Mouse (Mus musculus) spleen, postnatal 14 days (tissue): ENCODE data around the gene A430078G23Rik.

ENCODE experiments used
- DNase-seq, 2 experiments: peaks; one replicate each; pipeline ENCODE4 v3.0.0; 2021 to 2022; ENCODE audit warnings: low spot score in 2 of 2

The A430078G23Rik gene

DNA sequence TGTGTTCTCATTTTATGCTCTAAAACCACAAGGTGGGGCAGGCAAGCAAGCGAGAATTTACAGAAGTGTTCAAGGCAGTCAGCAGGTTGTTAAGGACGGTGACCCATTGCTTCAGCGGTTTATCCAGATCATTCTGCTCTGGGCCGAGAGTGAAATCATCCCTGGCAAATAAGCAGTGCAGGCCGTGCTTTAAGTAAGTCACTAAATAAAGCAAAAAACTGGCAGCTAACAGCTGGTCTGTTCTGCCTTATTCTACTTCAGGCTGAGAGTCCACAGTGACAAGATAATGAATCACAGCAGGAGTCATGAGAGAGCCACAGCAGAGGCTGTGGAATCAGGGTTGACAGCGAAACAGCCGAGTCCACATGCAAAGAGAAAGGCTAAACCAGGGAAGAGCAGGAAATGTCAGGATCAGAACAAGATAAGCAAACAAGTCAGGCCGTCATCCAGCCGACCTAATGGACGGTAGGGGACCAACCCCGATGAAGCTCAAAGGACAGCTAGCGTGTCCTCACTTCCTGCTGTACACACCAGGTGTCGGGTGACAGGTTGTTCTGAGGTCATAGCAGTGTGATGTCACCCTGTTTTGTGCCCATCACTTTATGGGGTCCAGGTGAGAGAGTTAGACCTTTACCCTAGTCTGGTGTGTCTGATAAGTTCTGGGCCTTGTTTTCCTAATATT lies 4.9 kb upstream of the A430078G23Rik start:
- DNase-seq: no peak

DNA sequence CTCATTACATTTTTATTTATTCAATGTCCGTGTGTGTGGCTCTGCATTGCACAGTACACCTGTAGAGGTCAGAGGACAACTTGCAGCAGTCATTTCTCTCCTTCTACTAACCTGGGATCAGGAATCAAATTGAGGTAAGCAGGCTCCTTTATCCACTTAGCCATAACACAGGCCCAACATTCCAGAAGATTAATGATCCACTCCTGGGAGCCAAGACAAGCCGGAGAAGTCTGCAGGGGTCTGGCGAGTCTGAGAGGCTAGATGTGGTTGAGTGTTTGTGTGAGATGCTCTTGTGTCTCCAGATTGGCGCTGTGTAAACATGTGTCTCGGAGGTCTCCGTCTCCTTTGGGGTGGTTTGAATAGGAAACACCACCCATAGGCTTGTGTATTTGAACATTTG lies 2.5 kb upstream of the A430078G23Rik start:
- DNase-seq: no peak

- DNase-seq: no peak
Observed at GRCm38 (mm10) chr8:3352715-3353114, 500 bp upstream of the A430078G23Rik start.

DNA sequence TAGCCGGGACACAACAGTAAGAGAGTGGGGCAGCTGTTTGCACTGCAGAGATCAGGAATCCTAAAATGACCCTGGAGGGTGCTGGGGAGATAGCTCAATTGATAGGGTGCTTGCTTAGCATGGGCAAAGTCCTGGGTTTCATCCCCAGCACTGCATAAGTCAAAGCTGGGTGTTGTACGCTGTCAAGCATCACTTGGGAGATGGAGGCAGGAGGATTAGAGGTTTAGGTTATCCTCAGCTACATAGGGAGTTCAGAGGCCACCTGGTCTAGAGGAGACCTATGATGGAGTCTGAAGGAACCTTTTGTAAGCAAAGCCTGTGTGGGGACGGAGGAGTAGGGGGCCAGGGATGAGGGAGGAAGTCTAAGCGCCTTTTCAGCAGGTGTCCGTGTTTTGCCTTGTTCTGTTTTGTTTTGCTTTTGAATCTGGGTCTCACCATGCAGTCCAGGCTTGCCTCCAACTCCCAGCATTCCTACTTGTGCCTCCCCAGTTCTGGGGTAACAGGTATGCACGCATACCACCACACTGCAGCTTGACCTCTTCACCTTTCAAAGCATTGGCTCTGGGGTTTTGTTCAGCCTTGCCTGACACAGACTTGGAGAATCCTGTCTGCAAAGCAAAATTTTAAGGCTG lies 712 bp downstream of the A430078G23Rik start:
- DNase-seq: no peak

DNA sequence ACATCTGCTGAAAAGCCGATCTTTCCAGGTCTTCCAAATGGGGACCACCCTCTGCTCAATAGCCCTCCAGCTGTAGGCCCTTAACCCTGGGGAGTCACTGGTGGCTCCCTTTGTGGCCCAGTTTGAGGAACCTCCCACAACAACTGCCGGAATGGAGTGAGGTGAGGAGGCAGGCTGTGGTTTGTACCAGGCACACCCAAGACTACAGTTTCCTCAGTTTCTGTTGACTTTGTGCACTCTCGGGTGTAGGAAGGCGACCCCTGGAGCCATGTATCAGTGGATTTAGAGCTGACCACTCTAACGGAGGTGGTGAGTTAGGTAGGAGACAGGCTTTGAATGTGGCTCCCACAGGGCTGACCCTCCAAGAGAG lies 1.2 kb downstream of the A430078G23Rik start:
- peak; percentile 43 to 45 for DNase-seq

GRCm38 (mm10) chr8:3355586-3355985 lies 2.4 kb downstream of the A430078G23Rik start:
- peak; percentile 22 to 41 for DNase-seq

DNA sequence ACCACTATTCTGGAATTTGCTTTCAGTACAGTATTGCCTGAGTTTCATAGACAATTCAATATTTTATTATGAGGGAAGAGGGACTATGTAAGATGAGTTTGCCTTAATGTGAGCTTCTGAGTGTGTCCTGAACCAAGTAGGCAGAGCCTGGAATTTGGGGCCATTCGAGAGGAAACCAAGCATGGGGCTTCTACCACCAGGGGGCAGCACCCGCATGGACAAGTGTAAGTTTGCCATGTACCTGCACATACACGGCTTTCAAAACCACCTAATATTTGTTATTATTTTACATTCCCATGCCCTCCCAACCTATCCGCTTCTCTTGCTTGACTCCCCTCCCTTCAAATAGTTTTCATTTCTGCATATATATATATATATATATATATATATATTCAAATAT lies 4.8 kb downstream of the A430078G23Rik start:
- DNase-seq: peak; percentile 51 to 77

DNA sequence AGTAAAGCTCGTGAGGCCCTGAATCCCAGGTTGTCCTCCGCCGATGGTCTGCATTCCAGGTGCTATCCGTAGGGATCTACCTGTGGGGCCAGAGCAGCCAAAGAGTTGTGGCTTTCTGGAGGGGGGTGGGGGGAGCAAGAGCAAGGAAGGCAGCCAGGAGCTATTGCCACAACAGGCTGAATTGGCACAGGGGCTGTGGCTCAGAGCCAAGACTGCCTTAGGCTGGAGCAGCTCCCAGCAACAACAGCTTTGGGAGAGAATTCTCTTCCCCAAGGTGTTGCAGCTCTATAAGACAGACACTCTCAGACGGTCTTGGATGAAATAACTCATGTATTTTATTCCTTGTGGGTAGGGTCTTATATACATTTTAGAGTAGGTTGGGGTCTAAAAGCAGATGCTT lies 13.9 kb downstream of the A430078G23Rik start:
- DNase-seq: no peak

DNA sequence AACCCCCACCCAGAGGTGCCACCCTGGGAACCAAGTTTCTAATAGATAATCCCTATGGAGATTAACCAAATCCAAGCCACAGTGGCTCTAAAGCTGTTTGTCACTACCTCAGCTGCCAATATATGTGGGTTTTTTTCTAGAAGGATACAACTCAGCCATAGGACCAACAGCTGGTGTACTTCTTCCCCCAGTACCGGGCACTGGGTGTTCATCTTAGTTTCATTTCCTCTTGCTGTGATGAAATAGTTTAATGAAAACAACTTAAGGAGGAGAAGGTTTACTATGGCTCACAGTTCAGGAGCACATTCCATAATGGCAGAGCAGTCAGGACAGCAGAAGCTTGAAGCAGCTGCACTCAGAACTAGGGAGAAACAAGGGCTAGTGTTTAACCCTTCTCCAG lies 14.9 kb downstream of the A430078G23Rik start:
- DNase-seq: no peak

- no peak for DNase-seq
Observed at GRCm38 (mm10) chr8:3375748-3376147, 22.5 kb downstream of the A430078G23Rik start.

DNA sequence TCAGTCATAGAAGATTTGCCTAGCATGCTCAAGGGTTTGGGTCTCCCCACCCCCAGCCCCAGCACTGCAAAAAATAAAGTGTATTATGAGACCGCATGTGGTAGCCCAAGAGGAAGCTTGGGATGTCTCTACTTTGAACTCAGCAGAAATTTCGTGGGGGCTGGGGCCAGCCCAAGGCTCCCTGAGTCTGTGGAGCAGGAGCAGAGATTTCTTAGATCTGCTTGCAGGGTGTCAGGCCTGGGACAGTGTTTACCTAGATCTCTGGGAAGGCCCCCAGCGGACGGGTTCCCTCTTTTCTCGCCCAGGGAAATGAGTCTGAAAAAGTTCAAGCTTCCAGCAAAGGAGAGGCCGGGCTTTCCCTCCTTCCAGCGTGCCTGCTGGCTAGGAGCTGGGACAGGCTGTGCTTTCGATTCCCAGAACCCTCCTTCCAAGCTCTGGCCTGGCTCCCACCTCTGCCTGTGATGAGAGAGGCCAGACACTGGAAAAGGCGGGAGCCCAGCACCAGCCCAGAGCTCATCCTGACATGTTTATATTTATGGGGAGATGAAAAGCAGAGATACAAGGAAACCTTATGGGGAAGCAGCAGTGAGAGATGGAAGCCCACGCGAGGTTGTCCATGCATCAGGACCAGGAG lies 23.5 kb downstream of the A430078G23Rik start:
- DNase-seq: no peak

GRCm38 (mm10) chr8:3387286-3387685 lies 34.1 kb downstream of the A430078G23Rik start:
- peak; percentile 33 to 62 for DNase-seq

DNA sequence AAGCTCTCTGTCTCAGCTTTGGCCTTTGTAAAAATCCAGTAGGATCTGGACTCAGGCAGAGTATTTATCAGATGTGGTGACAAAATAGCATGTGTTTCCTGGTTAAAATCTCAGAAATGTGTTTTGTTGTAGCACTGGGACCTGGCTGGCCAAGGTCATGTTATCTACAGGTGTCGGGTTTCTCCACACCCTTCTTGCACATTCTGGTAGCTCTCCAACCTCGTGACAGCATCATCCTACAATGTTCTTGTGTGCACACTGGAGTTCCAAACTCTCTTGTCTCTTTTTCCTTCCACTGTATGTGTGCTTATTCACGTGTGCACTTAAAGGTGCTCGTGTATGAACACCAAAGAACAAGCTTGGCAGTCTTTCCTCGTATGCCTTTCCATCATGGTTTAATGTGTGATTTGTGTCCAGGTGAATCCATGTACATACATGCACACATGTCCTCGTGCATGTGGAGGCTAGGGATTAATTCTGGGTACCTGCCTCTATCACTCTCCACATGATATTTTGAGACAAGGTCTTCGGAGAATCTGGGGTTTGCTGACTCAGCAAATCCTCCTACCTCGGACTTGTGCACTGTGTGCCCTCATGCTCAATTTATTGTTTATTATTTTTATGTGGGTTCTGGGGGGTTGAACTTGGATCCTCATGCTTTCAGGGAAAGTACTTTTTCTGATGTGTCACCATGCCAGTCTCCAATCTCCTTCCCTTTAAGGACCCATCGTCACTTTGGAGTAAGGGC lies 35.5 kb downstream of the A430078G23Rik start:
- DNase-seq: no peak

- no peak for DNase-seq
Observed at GRCm38 (mm10) chr8:3389506-3389905, 36.3 kb downstream of the A430078G23Rik start.

DNA sequence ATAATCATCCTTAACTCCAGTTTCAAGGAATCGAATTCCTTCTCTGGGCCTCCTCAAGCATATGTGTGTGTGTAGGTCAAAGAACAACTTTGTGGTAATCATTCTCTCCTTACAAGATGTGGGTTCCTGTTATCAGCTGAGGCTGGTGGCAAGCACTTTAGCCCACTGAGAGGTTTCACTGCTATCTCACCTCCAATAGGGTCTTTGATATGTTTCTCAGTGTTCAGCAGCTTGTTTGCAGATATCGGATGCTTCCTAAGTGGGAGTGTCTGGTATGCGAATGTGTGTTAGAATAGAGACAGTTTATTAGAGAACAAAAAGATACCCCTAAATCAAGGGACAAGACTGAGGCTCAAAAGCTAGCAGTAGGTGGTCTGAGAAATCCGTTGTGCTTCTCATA lies 39.1 kb downstream of the A430078G23Rik start:
- DNase-seq: no peak

DNA sequence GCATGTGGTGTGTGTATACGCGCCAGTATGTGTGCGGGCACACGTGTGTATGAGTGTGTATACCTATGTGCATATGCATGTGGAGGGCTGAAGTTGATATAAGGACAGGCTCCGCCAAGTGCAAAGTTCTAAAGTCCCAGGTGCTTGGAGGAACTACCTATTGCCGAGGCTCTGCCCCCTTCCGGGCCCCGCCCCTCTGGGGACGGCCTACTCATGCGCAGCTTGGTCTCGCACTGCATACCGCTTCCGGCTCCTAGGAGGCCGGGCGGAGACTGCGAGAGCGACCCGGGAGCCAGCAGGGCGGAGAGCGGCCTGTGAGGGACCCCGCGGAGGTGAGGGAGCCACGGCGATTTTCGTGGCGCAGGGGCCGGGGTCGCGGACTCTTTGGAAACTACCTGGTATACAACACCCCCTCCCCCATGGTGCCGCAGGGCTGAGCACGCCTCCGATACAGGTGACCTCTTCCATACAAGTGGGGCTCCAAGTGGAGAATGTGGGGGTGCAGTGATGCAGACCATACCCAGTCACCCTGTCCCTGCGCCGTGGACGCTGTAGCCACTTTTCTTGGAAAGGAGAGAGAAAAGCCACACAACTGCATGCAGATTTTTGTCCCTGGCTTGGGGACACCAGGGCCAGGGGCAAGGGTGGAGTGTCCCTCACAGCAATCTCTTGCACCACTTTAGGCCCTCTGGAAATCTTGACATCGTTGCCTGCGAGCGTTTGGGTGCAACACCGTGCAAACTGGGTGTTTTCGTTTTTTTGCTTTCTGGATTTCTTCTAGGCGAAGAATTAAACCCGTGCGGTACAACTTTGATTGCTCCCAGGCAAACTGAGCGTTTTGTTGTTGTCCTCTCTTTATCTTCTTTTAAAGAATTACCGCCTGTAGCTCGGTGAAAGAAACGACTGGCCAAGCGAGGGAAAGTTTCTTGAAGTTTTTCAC lies 39.8 kb downstream of the A430078G23Rik start, which contains the start of gene Arhgef18:
Arhgef18 (plus strand) TSS at position 236 of the 940 bp plus-strand sequence.
- DNase-seq: peak; percentile 35 to 45

DNA sequence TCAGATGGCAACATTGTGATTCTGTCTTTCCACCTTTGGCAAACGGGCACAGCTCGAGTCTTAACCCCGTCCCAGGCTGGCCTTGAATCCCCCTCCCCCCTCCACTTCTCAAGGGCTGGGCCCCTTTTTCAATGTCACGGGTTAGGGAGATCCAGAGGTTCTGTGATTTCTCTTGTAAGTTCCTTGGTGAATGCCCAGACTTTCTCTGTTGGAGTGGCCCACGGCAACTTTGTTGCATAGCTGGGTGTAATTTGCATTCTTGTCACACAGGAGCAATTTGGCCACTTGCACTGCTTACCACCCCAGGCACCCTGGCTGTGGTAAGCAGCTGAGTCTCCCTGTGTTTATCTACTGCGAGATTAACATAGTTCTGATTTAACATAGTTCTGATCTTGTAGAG lies 41.4 kb downstream of the A430078G23Rik start:
- DNase-seq: no peak

GRCm38 (mm10) chr8:3395246-3395645 lies 42.0 kb downstream of the A430078G23Rik start:
- DNase-seq: no peak

DNA sequence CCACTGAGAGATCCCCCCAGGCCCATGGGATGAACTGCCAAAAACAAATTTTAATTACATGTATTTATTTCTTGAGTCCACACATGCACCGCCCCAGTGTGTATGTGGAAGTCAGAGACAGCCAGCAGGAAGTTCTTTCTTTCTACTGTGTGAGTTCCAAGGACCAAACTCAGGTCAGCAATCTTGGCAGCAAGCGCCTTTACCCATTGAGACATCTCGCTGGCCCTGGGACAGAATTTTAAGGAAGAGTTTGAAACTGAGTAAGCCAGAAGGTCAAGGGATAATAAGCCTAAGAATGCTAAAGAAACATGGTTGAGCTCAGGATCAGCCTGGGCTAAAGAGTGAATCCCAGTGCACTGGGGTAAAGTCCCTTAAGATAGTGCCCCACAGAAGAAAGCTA lies 44.4 kb downstream of the A430078G23Rik start:
- DNase-seq: no peak

DNA sequence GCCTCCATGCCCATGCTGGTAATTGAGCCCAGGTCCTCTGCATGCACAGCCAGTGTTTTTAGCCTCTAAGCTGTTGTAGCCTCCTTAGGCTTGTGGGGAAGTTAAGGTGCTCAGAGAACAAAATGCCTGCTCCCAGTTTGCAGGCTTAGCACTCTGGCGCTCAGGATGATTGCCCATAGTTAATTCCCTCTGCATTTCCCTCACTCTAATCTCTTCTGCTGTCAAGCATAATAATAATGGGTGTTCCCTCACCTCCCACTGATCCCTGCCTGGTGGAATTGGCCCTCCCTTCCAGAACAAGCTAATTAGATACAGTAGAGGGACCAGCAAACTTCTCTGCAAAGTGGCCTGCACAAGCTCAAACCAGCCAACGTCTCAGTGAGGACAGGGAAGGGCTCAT lies 47.3 kb downstream of the A430078G23Rik start:
- DNase-seq: no peak

DNA sequence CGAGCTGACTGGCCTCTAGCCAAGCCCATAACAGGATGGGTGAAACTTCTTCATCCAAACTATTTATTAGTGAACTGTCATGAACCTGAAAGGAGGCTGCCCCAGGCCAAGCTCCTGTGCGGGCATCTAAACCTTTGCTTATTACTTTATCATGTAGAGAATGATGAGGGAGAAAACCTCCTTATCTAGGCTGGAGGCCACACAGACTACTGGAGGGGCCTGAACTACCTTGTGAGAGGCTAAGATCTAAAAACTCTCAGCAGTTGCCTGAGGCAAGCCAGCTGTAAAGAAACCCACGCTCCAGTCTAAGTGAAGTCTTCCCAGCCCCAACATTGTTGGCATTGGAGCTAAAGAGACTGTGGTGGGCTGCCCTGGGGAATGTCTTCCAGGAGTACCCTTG lies 54.2 kb downstream of the A430078G23Rik start:
- no peak for DNase-seq
